Mouse (Mus musculus) megakaryocyte, embryonic 14.5 days (primary cell): ENCODE data around the gene Mapk10.

Source experiments
- FLI1 ChIP-seq: IDR thresholded peaks from 2 replicates; pipeline ENCODE4 v1.6.1; 2012; ENCODE audit warnings: low read length, inconsistent platforms, mixed read lengths
- GATA1 ChIP-seq: IDR thresholded peaks from 3 replicates; pipeline ENCODE4 v1.6.1; 2012; ENCODE audit warnings: mixed read lengths, low read length, inconsistent platforms, borderline replicate concordance

DNA sequence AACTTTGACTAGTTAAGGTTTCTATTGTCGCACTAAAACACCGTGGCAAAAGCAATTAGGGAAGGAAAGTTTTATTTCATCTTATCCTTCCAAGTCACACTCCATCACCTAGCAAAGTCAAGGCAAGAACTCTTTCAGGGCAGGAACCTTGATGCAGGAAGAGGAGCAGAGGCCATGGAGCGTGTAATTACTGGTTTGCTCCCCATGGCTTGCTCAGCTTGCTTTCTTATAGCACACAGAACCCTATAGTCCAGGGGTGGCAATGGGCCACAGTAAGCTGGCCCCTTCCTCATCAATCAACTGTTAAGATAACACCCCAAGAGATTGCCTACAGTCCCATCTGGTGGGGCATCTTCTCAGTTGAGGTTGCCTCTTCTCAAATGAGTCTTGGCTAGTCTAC is 173.4 kb downstream of the Mapk10 start:
- TF ChIP-seq GATA1 (no peak), FLI1 (no peak)
